Mouse (Mus musculus) thymus, postnatal 36 days (tissue): ENCODE data around the gene Mb21d2.

Experiments
- DNase-seq, 2 experiments: peaks; one replicate each; pipeline ENCODE4 v3.0.0; 2022; ENCODE audit warnings: mixed read lengths in 2 of 2

The Mb21d2 gene

DNA sequence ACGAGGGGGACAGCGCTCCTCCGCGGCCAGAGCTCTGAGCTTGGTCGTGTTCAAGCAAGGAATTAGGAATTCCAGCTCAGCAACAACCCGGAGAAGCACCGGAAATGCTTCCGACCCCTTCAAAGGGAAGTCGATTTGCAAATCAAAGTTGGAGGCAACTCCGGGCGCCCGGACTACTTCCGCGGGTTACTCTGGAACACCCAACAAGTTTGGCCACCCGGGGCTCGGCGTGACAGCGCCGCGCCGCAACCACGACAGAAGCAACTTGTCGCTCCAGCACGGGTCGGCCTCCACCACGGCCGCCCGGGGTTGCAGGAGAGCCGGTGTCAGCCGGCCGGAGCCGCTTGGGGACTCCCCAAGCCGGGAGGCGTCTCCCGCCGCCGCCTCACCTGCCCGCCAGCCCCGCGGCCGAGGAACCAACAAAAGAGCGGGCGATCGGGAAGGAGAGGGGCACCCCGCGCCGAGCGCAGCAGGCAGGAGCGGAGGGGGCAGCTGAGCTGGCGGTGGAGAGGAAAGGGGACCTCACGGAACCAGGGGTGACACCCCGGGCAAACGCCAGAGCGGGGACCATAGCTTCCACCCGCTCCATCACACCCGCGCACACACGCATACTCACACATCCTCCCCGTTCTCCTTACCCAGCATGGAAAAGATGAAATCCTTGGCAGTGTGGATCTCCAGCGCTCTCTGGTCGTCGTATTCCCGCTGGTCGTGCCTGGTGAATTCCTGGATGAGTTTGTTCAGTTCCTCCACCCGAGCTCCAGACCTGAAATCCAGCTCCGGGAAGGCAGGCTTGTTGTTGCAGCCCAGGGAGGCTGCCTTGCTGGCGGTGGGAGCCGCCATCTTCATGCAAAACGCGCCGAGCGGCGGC, at the start of gene Mb21d2:
Gene Mb21d2, minus strand, starts transcription at position 859 of the 871 bp plus-strand sequence.
- DNase-seq, result no peak

DNA sequence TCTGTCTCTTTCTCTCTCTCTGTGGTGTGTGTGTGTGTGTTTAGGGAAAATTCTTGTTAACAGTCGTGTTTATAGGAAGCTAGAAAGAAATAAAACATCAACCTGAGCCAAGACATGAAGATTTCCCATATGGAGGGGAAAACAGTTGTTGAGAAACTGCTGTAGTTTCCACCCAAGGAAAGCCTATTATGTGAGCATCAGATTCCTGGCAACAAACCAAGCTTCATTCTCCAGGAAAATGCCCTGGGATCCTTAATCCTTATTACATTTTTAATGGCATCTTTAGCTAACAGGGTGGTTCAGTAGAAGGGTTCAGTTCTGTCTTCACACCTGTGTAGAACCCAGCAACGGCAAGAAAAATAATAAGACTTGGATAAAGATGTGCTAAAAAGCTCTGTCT, 36.8 kb upstream of the Mb21d2 start:
- DNase-seq, result no peak

DNA sequence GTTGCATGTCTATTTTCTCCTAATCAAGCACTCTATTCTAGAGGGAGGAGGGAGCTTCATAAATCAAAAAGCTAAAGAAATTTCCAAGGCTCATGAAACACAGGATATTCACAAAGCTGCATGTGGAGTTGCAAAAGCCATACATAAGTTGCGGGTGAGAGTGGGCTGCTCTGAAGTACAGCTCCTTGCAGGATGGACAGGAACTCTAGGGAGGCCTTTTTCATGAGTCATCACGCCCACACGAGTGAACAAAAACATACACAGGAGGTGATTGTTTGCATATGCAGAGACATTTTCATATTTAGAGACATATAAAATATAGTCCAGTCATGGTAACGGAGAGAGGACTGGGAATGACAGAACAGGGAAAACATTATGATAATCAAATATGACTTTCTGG, 34.6 kb upstream of the Mb21d2 start:
- no peak for DNase-seq

DNA sequence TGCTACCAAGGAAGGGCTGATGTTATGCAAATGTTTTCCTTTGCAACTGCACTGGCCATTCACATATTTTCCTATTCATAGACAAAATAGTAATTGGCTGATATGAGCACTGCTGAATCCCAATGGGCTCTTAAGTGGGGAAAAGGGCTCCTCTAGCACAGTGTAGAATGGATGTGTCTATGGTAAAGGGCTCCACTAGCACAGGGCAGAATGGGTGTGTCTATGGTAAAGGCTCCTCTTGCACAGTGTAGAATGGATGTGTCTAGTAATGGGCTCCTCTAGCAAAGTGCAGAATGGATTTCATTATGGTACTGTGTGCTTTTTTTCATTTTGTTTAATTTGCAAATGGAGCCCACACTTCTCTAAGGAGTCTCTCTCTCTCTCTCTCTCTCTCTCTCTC, 33.5 kb upstream of the Mb21d2 start:
- no peak for DNase-seq

DNA sequence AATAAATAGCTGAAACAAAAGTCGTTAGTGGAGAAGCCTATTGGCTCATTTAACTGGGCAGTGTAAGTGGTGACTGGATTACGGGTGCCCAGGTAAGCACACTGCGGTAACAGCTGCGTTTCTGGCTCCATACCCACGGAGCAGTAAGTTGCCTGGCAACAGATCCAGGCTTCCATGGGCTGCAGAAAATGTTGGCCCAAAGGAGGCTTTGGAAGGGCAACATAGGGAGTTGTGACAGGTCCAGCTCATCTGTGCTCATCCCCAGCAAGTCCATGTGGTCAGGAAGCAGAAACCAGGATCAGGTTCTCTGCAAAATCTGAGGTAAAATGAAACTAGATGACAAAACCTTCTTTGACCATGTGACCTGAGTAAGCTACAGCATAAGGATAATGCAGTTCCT, 20.3 kb upstream of the Mb21d2 start:
- no peak for DNase-seq

DNA sequence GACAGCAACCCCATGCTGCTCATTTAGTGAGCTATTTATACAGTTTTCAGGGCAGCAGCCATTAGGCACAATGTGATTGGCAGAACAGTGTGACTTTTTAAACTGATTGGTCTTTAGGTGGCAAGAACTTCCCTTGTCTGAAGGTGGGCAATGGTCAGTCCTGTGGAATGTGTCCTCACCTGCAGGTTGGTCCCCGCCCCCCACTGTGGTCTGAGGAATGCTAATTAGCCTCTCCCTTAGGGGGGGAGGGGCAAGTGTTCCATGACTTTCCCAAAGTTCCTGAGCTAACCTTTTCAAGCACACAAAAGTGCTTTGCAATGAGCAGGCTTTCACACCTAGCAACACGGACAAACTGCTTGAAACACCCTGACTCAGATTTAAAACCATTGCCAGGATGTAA, 13.8 kb upstream of the Mb21d2 start:
- no peak for DNase-seq

DNA sequence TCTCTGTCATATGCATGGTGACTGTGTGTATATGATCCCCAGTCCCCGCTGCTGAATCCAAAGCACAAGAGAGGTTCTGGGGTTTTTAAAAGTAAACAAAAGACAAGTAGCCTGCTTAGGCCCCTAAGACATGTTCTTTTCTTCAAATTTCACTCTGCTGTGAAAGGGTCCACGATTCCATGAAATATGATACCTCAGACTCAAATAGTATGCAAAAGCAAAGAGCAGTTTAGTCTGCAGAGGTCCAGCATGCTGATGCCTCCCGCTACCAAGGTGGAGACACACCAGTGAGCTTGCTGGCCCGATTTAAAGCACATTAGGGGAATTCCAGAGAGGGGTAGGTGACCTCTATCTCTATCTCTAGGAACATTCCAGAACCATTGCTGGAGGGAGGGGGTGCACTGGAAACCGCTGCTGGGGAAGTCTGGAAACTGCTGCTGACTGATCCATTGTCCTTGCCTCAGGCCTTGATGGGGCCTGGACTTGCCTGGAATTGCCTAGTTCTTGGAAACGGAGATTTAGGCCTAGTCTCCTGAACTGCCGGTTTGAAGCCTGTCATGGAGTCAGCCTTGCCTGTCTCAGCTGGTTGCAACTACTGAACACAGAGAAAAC, 6.8 kb upstream of the Mb21d2 start:
- no peak for DNase-seq

DNA sequence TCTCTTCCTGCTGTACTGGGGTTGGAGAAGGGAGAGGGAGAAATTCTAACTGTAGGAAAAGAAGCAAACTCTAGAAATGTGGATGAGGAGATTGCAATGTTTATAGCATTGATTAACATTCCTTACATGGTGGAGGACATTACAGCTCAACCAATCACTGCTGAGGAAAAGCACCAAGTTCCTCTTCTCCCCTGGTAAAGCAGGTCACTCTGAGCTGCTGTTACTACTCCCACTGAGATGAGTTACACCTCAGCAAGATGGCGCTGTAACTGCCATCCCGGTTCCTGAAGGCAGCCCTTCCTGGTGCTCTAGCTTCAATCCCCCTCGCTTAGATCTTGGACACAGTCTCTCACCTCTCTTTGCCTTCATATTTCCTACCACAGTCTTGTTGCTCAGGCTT, 6.2 kb upstream of the Mb21d2 start:
- DNase-seq, result no peak

DNA sequence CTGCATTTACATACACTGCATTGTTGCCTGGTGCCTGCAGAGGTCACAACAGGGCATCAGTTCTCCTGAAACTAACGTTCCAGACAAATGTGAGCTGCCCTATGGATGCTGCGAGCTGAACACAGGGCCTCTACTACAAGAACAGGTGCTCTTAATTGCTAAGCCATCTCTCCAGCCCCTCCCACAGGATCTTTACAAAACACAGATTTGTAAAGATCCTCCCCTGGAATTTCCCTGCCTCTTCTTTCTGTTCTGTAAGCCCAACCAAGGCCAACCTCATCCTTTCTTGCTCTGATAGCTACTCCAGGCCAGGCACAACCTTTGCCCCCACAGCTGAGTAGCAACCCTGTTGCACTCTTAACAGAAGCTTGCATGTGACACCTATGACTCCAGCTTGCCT, 1.7 kb upstream of the Mb21d2 start:
- no peak for DNase-seq

DNA sequence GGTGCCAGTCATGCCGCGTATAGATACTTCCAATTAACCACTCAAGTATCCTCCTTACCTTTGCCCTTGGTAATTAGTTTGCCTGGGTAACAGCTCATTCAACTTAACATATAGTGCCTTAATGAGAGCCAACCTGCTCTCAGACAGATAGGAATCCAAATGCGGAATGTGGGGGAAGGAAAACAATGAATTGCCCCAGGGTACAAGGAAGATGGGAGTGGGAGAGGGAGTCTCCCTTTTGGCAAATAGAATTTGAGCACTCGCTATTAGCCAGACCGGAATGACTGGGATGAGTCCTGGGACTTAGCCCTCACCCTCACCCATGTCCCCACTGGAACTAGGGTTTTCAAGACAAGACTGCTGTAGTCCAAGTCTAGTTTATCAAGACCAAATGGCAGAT, 953 bp upstream of the Mb21d2 start:
- no peak for DNase-seq

DNA sequence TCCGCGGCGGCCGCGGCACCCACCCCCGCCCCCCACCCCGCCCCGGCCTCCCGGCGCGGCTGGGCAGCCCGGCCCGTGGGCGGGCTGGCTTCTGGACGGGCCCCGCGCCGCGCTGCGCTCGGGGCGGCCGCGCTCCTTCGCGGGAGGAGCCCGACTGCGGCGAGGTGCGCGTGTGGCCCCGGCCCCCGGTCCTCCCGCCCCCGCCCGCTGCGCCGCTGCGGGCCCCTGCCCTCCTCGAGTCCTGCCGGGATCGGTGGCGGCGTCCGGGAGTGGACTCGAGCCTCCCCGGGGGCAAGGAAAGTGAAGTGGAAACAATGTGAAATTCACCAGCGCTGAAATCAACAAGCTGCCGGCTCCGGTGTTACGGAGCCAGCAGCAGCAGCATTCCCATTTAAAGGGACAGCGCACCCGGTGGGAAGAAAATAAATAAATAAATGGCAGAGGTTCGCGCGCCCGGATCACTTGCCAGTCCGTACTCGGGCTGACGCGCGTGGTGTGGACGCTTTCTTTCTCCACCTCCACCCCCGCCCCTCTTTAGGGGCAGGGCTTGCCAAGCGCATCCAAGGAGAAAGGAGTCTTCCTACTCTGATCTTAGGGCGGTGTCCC, 316 bp upstream of the Mb21d2 start:
- no peak for DNase-seq

DNA sequence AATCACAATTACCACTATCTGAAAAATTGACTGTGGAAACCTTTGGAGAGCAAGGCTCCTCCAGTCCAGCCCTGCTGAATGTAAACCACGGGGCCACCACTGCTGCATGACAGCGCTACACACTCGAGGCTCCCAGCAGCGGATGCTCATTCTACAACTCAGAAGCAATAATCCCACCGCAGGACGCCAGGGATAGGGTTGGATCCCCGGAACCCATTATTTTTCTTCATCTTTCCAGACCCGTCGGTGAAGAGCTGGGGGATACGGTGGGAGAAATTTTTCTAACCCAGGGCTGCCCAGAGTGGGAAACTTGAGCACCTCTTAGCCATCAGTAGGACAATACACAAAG, 1.0 kb downstream of the Mb21d2 start:
- no peak for DNase-seq

DNA sequence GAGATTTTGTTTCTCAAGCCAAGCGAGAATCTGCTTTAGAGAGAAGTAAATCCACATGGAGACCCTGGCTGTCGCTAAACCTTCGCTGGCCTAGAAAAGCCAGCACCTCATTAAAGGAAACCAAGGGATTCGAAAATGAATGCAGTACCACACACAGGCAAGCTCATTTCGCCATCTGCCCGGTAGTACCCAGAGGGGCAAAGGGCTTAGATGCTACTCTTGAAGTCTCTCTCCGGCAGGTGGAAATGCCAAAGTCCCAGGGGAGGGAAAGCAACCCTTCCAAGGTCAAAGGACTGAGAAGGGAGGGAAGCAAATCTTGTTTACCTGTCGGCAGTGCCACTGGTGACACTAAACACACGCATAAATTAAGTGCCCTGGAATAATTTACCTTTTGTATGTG, 2.1 kb downstream of the Mb21d2 start:
- DNase-seq, result no peak

DNA sequence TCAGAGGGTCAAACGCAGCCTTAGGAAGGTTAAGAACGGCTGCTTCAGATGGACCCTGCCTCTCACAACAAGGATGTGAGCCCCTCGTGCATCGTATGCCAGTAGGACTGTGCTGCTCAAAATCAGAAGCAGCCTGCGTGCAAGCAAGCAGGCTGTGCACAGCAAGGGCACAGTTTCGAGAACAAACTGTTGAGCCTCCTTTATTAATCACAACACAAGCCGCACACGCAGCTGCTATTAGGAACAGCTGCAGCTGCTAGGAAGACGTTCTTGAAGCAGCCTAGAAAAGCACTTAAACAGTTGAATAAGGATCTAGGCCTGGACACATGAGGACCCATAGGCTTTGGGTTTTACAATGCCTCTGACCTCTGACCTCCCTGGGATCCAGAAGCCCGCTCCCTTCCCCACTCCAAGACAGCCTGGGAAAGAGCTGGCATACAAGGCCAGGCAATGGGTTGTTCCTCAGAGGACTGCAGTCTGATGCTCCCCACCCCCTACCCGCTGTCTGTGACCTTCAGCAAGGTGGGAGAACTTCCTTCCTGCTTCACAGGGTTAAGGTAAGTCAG, 10.1 kb downstream of the Mb21d2 start:
- no peak for DNase-seq

DNA sequence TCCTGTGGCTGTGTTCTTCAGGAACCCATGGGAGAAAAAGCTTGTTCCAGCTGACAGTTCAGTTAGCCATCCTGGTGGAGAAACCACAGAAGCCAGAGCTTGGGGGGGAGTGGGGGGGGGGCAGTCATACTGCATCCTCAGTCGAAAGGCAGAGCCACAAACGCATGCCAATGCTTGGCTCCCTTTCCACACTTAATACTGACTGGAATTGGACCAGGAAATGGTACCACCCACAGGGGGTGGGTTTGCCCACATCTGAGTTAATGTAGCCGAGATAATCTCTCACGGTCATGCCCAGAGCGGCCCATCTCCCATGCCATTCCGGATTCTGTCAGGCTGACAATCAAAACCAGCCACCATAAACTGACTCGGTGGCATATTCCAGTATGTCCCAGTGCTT, 14.1 kb downstream of the Mb21d2 start:
- no peak for DNase-seq

DNA sequence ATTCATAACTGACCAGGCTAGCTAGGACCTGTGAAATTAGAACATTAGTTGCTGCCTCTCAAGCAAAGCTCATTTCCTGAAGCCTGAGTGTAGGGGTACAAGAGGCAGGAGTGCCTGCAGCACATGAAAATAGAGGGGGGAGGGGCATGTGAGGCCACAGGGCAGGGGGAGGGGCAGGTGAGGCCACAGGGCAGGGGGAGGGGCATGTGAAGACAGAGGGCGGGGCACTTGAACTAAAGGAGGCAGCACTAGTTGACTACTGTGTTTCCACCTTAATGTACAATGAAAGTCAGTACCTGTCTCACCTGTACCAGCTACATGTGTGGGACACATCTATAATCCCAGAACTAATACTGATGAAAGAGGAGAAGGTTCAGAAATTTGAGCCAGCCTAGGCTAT, 14.8 kb downstream of the Mb21d2 start:
- no peak for DNase-seq

DNA sequence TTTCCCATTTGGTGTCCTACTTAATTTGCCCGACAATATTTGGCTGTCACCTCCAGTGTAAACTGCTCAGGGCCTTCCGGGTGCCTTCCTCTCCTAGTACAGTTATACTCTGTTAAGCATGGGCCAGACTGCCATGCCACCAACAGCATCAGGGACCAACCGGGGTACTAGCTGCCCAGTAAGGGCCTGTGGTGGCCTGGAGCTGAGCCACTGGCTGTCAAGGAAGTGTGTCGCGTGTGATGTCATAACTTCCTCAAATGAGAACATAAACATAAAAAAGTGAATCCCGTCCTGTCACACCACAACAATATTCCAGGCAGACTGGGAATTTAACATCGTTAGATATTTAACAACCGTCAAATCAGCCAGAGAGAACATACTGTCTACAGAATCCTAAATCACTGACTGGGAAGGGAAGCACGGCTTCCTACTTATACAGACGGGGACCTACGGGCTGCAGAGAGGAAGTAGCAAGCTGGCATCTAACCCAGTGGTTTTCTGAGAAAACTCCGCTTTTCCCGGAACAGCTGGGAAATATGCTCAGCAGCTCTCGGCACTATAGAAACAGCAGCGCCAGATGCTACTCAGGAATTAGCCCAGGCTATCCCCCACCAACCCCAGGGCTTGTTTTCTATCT, 17.9 kb downstream of the Mb21d2 start:
- no peak for DNase-seq

DNA sequence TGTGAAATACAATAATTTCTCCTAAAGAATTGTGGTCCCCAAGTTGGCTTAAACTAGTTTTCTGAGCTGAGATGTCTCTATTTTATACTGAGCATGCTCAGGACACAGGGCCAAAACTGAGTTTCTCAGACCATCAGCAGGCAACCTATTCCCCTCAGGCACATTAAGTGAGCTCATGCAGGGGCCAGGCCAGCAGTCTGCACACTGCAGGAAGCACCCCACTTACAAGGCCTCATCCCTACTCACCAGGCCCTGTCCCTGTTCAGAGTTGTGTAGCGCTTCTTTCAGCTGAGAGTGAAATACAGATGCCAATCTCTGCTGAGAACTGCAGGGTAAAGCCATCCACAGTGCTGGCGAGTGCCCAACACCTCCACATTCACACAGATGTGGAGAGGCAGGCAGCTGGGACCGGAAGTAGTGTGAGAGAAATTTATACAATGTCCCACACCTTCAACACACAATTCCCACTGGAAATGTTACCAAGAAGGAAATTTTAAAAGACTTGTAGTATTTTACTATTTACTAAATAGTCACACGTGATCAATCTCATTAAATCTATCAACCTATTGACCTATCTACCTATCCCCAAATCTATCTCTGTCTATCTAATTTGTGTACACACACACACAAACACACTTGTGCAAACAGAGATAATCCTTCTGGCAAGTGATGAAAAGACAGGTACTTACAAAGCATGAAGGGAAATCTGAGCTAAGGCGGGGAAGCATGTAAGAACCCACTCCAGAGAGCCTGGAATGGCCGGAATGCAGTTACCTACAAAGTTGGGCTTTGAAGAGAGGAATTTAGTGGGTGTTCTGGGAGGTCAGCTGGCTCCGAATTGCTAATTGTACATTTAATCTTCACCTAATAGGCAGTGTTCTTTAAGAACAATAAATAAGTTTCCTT, 22.9 kb downstream of the Mb21d2 start:
- no peak for DNase-seq

DNA sequence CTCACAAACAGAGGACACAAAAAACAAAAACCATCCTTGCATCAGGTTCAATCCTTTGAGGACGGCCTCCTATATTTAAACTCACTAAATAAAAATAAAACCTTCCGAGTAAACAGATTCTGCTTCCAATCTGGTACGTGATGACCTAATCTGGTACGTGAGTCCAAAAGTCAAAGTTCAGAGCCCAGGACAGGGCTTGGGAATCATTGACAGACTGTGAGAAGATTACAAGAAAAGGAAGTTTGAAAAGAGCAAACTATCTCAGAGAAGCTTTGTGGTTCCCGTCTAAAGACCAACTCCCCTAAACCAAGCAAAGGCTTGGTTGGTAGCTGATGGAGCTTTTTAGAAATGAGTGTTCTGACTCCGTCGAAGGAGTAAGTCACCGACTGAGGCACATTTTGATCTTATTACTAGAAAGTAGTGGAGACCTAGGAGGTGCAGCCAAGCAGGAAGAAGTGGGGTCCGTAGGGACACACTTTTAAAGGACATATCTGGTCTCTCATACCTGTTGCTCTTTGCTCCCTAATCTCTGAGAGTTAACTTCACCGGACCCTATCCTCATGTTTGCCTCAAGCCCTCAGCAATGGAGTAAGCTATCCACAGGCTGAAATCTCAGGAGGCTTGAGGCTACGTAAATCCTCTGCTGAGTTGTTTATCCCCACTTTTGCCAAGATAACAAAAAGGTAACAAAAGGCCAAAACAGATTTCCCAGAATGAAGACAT, 23.7 kb downstream of the Mb21d2 start:
- DNase-seq, result no peak

DNA sequence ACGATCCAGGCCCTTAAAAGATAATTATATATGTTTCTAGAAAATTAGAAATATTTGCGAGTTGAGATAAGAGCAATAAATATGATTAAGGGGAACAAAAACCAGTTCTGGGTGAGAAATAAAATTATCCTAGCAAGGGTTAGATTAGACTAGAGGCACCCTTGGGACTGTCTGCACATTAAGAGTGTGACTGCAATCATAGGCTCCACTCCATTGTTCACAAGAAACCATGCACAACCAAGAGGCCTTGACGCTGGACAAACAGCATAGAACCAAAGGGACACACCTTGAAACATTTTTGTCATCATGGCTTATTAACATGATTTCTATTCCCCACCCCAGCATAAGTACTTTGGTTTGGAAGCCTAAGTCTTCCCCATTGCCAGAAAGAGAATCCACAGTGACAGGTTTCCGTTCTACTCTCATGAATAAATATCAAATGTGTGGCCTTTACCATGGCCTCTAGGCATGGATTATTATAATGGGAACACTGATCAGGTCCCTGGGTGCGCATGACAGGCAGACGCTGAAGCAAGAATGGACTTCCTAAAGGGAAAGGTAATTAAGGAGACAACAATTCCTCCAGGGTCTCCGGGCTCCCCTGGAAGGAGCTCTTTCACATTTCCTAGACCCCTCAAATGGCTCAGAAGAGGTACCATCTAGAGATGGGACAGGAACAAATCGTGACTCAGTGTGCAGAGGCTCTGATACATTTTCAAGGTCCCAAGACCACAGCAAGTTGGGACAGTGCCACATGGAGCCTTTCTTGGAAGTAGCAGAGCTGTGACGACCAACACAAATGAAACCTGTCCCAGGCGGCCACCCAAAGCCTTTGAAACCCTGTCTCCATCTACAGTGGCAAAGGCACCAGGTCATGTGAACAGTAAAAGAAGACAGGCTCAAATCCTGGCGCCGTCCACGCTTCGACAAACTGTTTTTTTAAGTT, 26.6 kb downstream of the Mb21d2 start:
- no peak for DNase-seq

DNA sequence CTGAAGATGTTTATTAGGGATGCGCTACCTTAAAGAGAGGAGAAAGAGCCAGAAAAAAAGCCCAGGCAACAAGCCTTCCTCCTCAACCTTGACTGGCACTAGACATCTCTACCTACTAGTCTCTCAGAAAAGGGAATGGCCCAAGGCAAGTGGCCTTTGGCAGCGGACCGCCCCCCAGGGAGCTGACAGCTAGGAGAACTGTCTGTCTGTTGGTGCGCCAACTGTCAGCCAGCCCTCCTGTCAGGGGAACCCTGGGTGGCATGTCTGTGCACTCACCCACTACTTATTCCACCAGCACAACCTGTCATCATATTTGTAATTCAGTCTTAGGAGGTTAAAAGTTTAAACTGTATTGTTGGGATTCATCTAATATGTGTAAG, 30.3 kb downstream of the Mb21d2 start:
- no peak for DNase-seq
